Mouse (Mus musculus) embryonic fibroblast, embryonic 13.5 days (primary cell): ENCODE results near the gene Tead4. TPM values are rescaled to one million over a fixed set of nuclear protein-coding genes. Genes with fewer than 3 reads are reported as not detected.

Source experiments
- H3K27ac ChIP-seq: 2 replicates; pipeline ENCODE4 v1.5.1; 2012; ENCODE audit warnings: low read length, control low read depth, inconsistent platforms; ENCODE audit not compliant: insufficient read depth
- H3K4me1 ChIP-seq: 2 replicates; pipeline ENCODE4 v1.6.1; 2011; ENCODE audit warnings: low read length; ENCODE audit not compliant: control insufficient read depth, insufficient read depth
- H3K4me3 ChIP-seq: 2 replicates; pipeline ENCODE4 v1.5.1; 2011; ENCODE audit warnings: mild to moderate bottlenecking, control low read depth, low read length; ENCODE audit not compliant: insufficient read depth
- CTCF ChIP-seq: IDR thresholded peaks from 2 replicates; pipeline ENCODE4 v1.5.1; 2011; ENCODE audit warnings: mild to moderate bottlenecking, control low read depth, low read length, moderate library complexity, borderline replicate concordance; ENCODE audit not compliant: insufficient read depth
- POLR2A ChIP-seq: IDR thresholded peaks from 2 replicates; pipeline ENCODE4 v1.6.1; 2011; ENCODE audit warnings: low read depth, mild to moderate bottlenecking, control low read depth, low read length, moderate library complexity
- polyA plus RNA-seq: library from polyadenylated mRNA; stranded (reverse); fragments of >200 nt; gene quantifications from 2 replicates; pipeline ENCODE4 v1.2.4, GENCODE M21; 2011; ENCODE audit warnings: low read depth; ENCODE audit not compliant: missing spikeins, insufficient read length

Tead4 gene
- polyA plus RNA-seq, 1 experiment, result 3.0 TPM

- Histone ChIP-seq H3K27ac (no peak overlapping the region), H3K4me3 (no peak overlapping the region), H3K4me1 (peaks cover 23% of the 10 kb centered on the region)
- no peak for TF ChIP-seq POLR2A
- no peak for TF ChIP-seq CTCF
Observed at GRCm38 (mm10) chr6:128295876-128296749, 4.5 kb downstream of the Tead4 start.

- Histone ChIP-seq H3K27ac (no peak overlapping the region), H3K4me3 (no peak overlapping the region), H3K4me1 (peaks cover 5% of the 10 kb centered on the region; the same call in 1 of the 2 replicates)
- TF ChIP-seq CTCF, result no peak
- TF ChIP-seq POLR2A, result no peak
Observed at GRCm38 (mm10) chr6:128291284-128291683, 9.3 kb downstream of the Tead4 start.

- H3K4me3 ChIP-seq, result no peak overlapping the region
- TF ChIP-seq POLR2A (no peak), CTCF (no peak)
- no peak overlapping the region for H3K27ac ChIP-seq
- 0 out of 2 replicates have a peak, but pooled peaks cover 4% of the 10 kb centered on the region for H3K4me1 ChIP-seq
Observed at GRCm38 (mm10) chr6:128288681-128289080, 11.9 kb downstream of the Tead4 start.

- peaks cover 14% of the 10 kb centered on the region; the same call in 1 of the 2 replicates for H3K4me1 ChIP-seq
- H3K27ac ChIP-seq, result peak overlapping the region; percentile 2; the same call in 1 of the 2 replicates
- TF ChIP-seq POLR2A (peak; percentile 53), CTCF (no peak)
- peak overlapping the region; percentile 7; the same call in 1 of the 2 replicates for H3K4me3 ChIP-seq
Observed at GRCm38 (mm10) chr6:128285792-128286430, 14.7 kb downstream of the Tead4 start.

- TF ChIP-seq POLR2A, result peak; percentile 22; the same call in 1 of the 2 replicates
- TF ChIP-seq CTCF, result no peak
- Histone ChIP-seq H3K4me3 (no peak overlapping the region), H3K27ac (peak overlapping the region; percentile 83), H3K4me1 (peaks cover 29% of the 10 kb centered on the region)
Observed at GRCm38 (mm10) chr6:128282126-128282525, 18.5 kb downstream of the Tead4 start.

GRCm38 (mm10) chr6:128280472-128281145 lies 20.0 kb downstream of the Tead4 start:
- Histone ChIP-seq H3K4me3 (no peak overlapping the region), H3K27ac (0 out of 2 replicates have a peak overlapping the region, but pooled peaks have one; percentile 10), H3K4me1 (peaks cover 25% of the 10 kb centered on the region)
- TF ChIP-seq CTCF (no peak), POLR2A (no peak)

- Histone ChIP-seq H3K4me1 (peaks cover 25% of the 10 kb centered on the region), H3K27ac (no peak overlapping the region), H3K4me3 (no peak overlapping the region)
- TF ChIP-seq POLR2A (no peak), CTCF (no peak)
Observed at GRCm38 (mm10) chr6:128279608-128280007, 21.0 kb downstream of the Tead4 start.

GRCm38 (mm10) chr6:128279099-128279498 lies 21.5 kb downstream of the Tead4 start:
- TF ChIP-seq CTCF (no peak), POLR2A (no peak)
- Histone ChIP-seq H3K4me1 (peaks cover 25% of the 10 kb centered on the region), H3K27ac (no peak overlapping the region), H3K4me3 (no peak overlapping the region)
